Mouse (Mus musculus) brain, adult 2 months (tissue): ENCODE measurements around the gene 4930452B06Rik.
"Not testable (repeated sequence)": the region's sequence is repeated elsewhere in the genome, so short reads cannot be mapped to it uniquely, and the experiment has no call there.

Source experiments
- DNase-seq: peaks from one replicate; pipeline ENCODE4 v3.0.0; 2011; ENCODE audit warnings: low read depth, low spot score

4930452B06Rik gene

DNA sequence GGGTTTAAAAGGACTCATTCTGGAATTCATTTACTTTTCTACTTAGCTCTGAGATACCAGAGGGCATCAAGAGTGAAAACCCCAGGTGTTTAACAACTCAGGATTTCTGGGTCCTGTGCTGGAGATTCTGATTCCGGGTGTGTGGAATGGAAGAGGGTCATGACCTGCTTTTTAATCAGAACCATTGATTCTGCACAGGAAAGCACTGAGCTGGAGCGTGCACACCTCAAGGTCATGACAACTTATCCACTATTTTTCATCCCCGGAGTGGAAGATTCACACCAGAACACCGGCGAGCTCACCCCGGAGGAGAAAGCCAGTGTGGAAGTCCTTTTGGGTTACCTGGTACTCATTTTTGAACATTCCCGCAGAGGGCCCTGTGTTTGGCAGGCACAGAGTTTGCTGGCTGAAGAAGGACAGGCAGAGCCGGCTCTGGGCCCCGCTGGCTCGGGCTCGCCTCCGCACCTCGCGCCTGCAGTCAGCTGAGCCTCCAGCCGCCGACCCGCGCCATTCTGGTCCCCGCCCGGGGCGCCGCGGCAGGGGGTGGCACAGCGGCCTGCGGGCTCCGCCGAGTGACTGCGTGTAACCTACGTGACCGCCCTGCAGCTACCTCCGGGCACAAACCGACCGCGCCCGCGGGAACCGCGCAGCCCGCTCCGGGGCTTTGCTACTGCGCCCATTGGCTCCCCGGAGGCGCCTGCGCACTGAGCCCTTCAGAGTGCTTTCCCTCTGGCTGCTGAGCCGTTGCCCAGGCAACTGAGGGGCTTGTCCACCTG, at the start of gene 4930452B06Rik:
Gene 4930452B06Rik (minus strand): TSS at position 605 of the 776 bp plus-strand sequence.
- peak; percentile 81 for DNase-seq

DNA sequence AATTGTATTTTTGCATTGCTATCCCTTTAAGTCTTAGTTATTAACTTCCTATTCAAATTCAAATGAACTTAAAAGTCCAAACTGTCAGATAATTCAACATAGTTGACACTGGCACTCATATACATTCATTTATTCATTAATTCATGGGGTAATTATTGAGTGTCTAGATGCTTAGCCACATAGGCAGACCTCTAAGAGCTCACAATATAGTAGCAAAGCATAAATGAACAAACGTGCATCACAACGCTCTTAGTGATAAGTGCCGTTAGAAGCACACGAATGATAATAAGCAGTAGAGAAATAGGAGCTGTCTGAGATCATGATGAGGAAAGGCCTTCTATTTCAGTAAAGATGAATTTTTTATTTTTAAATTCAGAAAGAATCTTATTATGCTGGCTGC, 46.6 kb upstream of the 4930452B06Rik start:
- no peak for DNase-seq

DNA sequence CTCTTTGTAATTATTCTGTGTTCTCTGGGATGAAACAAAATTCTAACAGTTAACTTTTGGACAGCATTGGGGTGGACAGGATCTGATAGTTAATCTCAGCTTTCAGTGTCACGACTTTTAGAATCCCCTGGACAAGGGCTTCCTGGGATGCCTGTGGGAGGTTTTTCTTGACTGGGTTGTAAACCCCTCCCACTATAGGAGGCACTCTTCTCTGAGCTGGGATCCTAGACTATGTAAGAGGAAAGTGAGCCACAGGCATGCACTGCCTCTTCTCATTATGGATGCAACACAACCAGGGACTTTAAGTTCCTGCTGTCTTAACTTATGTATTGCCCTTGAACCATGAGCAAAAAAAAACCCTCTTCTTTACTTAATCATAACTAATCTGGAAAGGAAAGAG, 23.4 kb upstream of the 4930452B06Rik start:
- DNase-seq: no peak

DNA sequence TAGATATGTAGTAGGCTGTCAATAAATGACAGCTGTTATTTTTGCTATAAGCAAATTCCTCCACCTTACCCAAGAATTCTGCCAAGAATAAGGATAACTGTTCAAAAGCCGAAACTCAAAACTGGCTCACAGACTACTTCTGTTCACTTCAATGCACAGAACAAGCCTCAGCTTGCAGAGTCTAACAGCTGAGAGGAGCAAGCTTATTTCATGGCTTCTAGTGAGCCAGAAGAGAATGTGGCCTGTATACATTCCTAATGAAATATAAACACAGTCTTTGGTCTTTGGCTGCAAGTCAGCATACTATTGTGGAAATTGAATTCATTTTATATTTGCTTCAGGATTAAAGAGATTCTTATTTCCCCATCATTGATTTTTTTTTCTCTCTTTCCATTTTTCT, 22.4 kb upstream of the 4930452B06Rik start:
- peak; percentile 3 for DNase-seq

DNA sequence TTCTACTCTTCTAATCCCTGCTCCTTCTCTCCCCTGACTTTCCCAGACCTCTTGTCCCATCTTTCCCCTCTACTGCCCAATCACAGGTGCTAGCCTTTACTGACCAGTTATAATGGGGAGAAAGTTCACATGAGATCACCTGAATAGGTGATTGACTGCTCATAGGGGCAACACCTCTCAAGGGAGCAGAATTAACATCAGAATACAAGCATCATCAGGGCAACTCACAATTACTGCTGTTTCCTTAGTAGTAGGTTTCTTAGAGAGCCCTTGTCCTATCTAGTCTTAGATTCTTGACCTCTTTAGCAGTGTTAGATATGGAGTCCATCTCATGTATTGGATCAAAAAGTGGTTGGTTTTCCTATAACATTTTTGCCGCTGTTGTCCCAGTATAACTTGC, 20.1 kb upstream of the 4930452B06Rik start:
- no peak for DNase-seq

DNA sequence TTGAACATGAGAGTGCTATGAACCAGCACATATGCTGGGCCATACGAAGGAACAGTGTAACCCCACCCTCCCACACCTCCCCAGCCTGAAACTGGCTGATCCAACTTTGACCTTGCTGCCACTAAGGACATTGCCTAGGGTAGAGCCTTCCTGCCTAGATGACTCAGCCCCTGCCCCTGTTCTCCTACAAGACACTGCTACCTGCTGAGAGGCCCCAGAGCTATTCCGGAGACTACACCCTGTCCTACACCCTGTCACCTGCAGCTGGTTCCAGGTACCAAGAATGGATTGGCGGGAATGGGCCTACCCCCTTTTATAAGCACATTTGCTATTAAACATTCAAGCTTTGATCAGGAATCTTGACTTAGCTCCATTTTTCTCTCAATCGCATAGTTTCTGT, 13.9 kb upstream of the 4930452B06Rik start:
- DNase-seq: no peak

DNA sequence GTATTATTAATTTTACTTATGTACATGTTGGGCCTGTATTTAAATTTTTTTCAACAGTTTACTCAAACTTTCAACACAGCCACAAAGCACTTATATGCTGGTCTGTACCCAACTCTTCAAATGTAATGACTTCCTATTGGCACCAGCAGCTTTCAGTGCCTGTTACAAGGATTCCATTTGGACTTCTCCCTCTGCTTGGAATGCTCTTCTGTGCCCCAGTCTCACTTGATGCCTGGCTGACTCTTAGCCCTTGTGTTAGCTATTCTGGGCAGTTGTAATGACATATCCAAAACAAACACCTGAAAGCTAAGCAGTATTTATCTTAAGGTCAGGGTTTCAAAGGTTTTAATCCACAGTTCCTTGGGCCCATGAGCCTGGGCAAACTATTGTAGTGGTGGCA, 5.7 kb downstream of the 4930452B06Rik start:
- no peak for DNase-seq

DNA sequence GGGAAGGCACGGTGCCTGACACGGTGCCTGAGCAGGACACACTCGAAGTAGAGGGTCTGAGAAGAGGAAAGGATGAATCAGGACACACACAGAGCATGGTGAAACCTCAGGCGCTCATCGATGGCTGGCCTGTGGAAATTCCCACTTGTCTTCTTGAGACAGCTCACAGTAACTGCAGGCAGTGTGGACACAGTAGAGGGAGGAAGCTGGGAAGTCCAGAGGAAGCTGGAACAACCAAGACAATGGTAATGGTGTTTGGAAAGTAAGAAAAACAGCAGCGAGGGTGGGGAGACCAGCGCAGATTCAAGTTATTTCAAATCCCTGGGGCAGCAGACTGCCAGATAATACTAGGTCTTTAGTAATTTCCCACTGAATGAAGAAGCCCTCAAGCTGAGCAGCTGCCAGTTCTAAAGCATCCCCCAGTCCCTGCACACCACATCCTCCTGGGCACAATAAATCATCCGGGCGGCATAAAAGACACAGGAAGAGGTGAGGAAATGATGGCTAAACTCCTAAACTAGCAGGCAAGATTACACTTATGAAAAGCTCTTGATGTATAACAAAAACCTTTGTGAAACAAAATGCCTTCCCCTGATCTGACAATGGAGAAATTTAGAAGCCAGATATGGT, 24.3 kb downstream of the 4930452B06Rik start:
- no peak for DNase-seq

DNA sequence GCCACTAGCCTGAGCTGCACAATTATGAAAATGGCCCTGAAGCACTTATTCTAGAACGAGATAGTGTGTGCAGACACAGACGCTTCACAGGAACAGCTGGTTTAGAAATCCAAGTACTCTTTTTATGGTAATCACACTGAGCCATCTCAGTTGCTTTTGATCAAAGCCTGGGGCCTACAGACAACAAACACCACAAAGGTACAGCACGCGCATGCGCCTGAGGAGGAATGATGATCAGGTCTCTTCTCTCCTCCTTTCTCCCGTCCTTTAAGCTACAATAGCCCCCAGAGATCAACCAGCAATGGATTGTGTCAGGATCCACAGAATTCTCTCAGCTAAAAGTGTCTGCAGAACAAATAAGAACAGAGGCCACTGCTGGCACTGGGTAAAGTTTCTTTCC, 33.8 kb downstream of the 4930452B06Rik start:
- DNase-seq: no peak

DNA sequence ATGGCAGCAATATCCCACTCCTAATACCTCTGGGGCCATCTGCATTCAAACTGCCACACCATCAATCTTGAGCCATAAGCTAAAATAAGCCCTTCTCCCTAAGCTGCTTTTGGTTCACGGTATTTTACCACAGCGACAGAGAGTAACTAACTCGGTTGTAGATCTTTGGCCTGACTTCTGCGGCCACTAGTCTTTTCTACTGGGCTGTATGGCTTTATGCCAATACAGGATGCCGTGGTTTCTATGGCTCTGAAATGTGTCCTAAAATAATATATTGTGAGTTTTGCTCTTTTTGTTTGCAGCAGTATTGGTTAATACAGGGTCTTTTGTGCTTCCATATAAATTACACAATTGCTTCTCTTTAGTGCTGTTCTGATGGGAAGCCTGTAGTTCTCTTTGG, 37.6 kb downstream of the 4930452B06Rik start:
- no peak for DNase-seq

DNA sequence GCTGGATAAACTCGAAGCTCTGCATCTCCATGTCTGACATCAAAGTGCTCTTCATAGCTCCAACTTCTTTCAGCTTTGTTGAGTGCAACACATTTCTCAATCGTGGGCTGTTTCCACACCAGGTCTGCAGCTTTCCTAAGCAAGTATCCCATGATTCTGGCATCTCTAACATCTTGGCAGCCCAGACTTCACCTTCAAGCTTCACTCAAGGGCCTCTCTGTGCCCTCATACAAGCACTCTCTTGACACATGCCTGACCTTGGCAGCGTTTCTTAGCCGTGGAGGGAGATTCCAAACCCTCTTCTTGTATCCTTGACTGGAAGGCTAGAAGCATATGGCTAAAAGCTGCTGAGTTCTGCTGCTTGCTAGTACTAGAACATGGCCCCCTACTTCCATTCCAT, 38.6 kb downstream of the 4930452B06Rik start:
- DNase-seq: no peak

DNA sequence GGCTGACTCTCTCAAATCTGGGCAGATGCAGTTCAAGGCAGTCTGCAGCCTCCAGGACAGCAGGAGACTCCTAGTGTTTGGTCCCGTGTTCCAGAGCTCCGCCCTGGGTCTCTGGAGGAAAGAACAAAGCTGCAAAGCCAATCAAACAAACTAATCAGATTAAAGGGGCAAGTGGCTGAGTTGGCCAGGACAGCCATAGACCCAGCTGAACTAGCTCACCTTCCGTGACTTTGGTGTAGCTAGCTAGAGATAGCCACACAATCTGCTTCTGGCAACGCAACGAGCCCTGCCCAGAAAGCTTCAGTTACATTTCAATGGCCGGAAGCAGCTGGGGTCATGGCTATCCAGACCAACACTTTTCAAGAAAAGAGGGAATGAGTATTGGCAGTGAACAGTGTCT, 44.9 kb downstream of the 4930452B06Rik start:
- no peak for DNase-seq

DNA sequence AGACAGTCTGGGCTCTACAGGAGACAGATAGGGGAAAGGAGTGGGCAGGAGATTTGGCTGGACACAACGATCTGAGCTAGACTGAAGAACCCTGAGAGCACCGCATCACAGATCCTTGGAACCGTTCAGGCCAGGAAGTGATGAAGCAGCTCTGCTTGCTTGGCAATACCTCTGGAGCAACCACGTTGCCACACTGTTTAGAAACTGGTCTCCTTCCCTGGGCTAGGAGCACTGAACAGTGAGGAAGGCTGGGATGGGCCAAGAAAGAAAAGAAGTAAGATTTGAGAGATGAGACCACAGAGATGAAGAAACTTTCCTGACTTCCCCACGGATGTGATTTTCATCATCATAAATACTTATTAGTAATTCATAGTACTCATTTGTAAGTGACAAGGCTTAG, 45.5 kb downstream of the 4930452B06Rik start:
- no peak for DNase-seq

DNA sequence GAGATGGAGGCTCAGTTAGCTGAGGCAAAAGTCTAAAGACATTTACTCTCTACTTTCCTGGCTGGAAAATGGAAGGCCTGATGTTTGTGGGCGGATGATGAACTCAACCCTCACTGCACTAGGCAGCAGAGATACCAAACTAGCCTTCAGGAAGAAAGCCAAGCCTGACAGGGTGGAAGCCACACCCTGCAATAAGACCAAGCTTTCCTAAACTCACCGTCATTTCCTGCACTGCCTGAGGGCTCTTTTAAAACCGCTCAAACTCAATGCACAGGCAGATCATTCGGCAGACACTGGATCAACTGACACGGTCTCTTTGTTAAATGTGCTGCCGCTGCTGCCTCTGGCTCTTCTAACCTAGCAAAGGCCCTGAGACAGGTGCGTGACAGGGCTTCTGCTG, 50.4 kb downstream of the 4930452B06Rik start:
- DNase-seq: no peak

DNA sequence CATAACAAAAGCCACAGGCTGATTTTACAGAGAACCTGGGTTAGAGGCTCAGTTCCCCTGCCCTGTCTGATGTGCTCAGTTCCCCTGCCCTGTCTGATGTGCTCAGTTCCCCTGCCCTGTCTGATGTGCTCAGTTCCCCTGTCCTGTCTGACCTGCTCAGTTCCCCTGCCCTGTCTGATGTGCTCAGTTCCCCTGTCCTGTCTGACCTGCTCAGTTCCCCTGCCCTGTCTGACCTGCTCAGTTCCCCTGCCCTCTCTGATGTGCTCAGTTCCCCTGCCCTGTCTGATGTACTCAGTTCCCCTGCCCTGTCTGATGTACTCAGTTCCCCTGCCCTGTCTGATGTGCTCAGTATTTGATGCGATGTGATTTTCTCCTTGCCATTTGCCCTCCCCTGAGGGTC, 51.6 kb downstream of the 4930452B06Rik start:
- not testable (repeated sequence) for DNase-seq

DNA sequence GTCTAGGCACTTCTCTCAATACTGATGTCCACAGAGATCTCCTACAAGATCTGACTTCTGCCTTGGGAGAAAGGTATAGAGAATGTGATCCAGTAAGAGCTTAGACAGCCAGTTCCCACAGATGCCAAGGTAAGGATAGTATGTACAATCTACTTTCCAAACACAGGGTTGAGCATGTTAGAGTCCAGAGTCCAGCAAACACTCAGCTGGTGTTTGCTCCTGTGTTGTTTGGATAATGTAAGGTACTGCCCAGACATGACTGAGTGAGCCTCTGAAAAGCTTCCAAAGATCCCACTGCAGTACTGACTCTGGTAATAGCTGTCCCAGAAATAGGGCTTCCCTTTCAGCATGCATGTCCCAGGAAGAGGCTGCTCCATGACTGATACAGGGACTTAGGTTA, 54.0 kb downstream of the 4930452B06Rik start:
- no peak for DNase-seq

DNA sequence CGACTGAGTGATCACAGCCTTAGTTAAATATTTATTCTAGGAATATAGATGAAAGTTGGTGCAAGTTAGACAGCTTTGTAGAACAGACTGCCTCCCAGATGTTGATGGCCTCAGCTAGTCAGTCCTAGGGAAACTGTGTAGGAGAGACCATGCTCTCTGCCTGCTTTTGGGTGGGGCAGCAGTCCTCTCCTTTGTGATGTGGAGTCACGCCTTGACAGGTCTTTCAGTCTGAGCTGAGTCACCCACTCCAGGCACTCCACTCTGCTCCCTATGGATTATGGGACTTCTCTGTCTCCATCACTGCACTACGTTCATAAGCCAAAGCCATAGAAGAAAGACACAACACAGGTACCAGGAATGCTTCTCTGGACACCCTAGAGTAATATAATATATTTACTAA, 55.9 kb downstream of the 4930452B06Rik start:
- DNase-seq: no peak

DNA sequence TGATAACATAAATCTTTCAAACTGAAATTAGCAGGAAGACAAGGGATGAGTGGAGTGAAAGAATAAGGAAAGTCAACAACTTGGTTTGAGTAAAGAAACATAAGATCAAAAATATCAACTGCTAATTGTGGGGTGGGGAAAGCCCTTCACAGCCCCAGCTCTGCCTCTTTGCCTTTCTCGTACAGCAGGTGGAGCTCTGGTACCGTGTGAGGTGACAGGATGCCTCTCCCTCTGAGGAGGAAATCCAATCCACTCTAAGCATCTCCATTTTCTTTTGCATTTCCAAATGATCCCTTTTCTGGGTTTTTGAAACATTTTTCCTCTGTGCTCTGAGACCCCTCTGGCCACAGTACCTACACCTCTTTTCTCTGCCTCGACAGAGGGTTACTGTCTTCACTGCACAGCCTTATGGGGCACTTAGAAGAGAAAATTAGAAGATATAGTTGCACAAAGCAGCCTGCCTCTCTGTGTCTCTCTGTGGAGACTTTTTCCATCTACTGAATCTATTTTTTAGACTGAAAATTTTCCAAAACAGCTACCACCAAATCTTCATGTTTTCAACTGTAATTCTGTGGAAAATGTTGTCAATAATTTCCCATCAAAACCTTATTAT, 57.4 kb downstream of the 4930452B06Rik start:
- DNase-seq: peak; percentile 78

DNA sequence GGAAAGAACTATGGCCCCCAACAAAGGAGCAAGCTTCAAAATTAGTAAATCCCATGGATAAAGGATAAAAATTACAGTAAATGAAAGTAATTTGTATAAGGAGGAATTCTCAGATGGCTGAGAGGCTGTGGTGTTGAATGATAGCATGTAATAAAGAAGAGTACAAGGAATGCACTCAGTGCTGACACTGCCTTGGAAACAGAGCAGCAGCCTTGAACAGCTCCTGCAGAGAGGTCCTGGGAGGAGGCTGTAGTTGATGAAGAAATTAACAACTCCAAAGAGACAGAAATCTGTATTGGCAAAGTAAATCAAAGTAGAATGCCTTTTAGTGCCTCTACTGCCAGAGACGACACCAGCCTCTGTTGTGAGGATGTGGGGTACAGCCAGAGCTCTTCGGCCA, 61.1 kb downstream of the 4930452B06Rik start:
- DNase-seq: no peak

DNA sequence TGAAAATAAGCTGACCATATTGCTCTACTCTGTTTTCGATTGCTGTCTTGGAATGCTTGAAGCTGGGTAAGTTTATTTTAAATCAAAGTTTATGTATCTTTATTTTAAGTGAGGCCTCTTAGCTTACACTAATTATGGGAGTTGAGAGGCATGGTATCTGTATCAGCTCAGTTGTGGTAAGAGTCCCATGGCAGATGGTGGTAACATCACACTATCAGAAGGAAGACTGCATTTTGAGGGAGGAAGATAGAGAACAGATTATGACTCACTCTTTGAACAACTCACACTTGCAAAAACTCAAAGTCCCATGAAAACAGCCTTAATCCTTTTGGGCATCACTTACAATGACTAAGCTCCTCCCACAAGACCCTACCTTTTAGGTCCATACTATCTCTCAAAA, 81.0 kb downstream of the 4930452B06Rik start:
- peak; percentile 67 for DNase-seq

DNA sequence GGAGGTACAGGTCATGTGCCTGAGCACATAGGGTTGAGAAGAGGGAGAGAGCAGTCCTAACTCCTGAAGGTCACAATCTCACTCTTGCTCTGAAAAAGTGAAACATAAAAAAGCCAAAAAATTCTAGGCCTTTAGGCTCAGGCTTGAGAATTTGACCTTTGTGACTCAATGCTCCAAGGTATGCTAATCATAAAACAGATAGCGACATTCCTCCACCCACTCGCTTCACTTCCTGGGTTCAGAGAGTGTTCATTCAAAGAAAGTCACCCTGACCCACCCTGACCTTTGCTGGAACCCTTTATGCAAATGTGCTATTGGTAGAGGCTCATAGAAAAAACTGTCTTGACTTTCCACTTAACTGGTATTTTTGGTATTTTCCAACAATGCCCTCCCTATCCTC, 115.0 kb downstream of the 4930452B06Rik start:
- DNase-seq: not testable (repeated sequence)

DNA sequence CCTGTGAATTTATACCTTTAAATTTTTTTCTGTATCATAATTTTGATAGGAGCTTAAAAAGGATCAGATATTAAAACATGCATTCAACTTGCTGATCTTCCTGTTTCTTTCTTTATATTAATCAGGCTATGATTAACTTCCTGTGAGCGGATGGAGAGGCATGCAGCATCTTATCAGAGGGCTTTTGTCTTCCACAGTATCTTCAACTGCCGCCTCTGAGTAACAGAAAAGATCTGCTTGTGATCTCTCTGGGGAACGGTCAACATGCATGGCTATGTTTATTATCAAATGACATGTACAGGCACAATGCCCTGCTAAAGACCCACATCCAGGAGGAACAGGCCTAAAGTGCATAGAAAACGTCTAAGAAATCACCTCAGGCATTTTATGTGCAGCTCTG, 116.9 kb downstream of the 4930452B06Rik start:
- DNase-seq: no peak

DNA sequence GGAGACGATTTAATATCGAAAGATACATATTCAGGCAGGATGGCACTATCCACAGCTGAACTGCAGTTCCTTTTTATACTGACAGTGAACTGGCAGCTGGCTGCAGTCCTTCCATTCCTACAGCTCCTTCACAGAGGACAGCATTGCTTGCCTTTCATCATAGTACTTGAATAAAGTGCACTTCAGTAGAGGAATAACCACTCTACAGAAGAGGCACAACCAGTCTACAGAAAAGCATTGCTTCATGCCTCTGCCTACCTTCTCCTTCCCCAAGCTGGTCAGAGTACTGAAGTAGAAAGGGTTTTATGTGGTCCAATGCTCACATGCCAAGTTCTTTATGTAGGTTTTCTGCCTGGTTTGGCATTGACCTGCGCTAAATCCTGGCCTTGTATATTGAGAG, 130.0 kb downstream of the 4930452B06Rik start:
- no peak for DNase-seq
